Mouse (Mus musculus) heart, embryonic 13.5 days (tissue): ENCODE results near the gene Pycard. TPM values are rescaled to one million over a fixed set of nuclear protein-coding genes. Genes with fewer than 3 reads are reported as not detected.

ENCODE experiments used
- ATAC-seq: fragments of 200-750 bp; cut with Nextera tagmentation; 2 replicates; pipeline ENCODE4 v1.8.0; 2017; ENCODE audit warnings: moderate TSS enrichment; ENCODE audit not compliant: insufficient number of reproducible peaks, low FRiP score, low TSS enrichment; ENCODE audit errors: extremely low read depth
- H3K27ac ChIP-seq: fragments of 300-500 bp; sonication (generic); replicated peaks from 2 replicates; pipeline ENCODE4 v1.5.1; 2015; ENCODE audit warnings: moderate library complexity, mild to moderate bottlenecking, inconsistent platforms
- H3K27me3 ChIP-seq: fragments of 300-500 bp; sonication (generic); replicated peaks from 2 replicates; pipeline ENCODE4 v1.6.1; 2015; ENCODE audit warnings: mild to moderate bottlenecking, inconsistent platforms
- H3K36me3 ChIP-seq: fragments of 300-500 bp; sonication (generic); 2 replicates; pipeline ENCODE4 v1.6.1; 2015; ENCODE audit warnings: mild to moderate bottlenecking, inconsistent platforms
- H3K4me1 ChIP-seq: fragments of 300-500 bp; sonication (generic); 2 replicates; pipeline ENCODE4 v1.6.1; 2015; ENCODE audit warnings: inconsistent platforms
- H3K4me2 ChIP-seq: fragments of 300-500 bp; sonication (generic); 2 replicates; pipeline ENCODE4 v1.6.1; 2015; ENCODE audit warnings: inconsistent platforms, mild to moderate bottlenecking, moderate library complexity
- H3K4me3 ChIP-seq: fragments of 300-500 bp; sonication (generic); 2 replicates; pipeline ENCODE4 v1.5.1; 2015; ENCODE audit warnings: moderate library complexity, mild to moderate bottlenecking, inconsistent platforms
- H3K9ac ChIP-seq: fragments of 300-500 bp; sonication (generic); 2 replicates; pipeline ENCODE4 v1.6.1; 2015; ENCODE audit warnings: inconsistent platforms, mild to moderate bottlenecking, moderate library complexity
- H3K9me3 ChIP-seq: fragments of 300-500 bp; sonication (generic); 2 replicates; pipeline ENCODE4 v1.6.1; 2016; ENCODE audit warnings: inconsistent platforms
- WGBS: fragments of 180-500 bp; shearing (Covaris S2); methylation state at CpG from one replicate; pipeline ENCODE4 v1.1.7; 2015; ENCODE audit warnings: mixed read lengths; 5-methylcytosine and 5-hydroxymethylcytosine counted together
- polyA plus RNA-seq: library from polyadenylated mRNA; unstranded; fragments of >200 nt; fragmentation: Nextera tagmentation; extraction: Ambion mirVana; gene quantifications from 2 replicates; pipeline ENCODE4 v1.2.1, GENCODE M21; 2015

The Pycard gene
- polyA plus RNA-seq, 1 experiment from 2014 or later: 39.1 TPM

DNA sequence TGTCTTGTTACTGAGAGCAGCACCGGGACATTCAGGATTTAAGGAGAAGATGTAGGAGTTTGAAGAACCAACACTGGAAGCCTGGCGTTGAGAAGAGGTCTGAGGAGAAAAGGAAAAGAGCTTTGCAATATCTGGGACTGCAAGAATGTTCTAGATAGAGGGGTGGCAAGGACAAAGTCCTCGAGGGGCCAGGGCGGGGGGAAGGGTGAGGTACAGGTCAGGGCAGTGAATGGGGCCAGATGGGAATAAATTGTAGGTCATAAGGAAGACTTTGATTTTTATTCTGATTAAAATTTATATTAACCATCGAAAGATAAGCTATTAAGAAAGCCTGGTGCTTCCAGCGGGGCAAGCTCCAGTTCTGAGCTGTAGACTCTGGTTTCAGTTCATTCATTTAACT is 9.4 kb upstream of the Pycard start:
- H3K9ac ChIP-seq: no peak overlapping the region

DNA sequence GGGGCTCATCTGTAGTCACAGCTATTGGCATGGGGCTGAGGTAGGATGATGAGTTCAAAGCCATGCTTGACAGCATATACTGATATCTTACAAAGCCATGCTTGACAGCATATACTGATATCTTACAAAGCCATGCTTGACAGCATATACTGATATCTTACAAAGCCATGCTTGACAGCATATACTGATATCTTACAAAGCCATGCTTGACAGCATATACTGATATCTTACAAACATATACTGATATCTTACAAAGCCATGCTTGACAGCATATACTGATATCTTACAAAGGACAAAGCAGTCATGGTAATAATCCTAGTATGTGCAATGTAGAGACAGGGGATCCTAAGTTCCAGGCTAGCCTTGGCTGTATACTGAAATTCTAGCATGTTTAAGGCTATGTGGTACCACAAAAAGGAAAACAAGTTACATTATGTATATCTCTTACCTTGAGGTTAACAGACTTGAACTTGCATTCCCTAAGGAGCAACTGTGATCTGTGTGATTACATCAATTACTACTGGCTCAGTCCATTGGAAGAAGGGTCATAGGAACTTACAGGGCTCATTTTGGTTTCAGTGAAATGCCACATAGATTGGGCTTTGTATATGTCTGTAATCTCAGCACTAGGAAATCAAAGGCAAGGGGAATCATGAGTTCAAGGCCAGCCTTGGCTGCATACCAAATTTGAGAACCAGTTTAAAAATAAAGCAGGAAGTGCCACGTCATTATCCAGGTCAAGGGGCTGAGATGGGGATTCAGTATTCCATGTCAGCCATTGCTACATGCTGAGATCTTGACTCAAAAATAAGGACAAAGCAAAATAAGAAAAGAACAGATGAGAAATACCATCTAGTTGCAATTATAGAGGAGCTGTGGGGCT is 6.6 kb upstream of the Pycard start:
- no peak overlapping the region for H3K4me2 ChIP-seq
- 28% methylated on average over 1 of the region's 1 CpGs for WGBS
- H3K27ac ChIP-seq: no peak overlapping the region
- H3K27me3 ChIP-seq: peaks cover 9% of the 10 kb centered on the region; the same call in 1 of the 2 replicates
- no peak overlapping the region for H3K9ac ChIP-seq
- H3K9me3 ChIP-seq: no peaks in the 10 kb centered on the region
- no peak overlapping the region for H3K4me3 ChIP-seq
- peaks cover 32% of the 10 kb centered on the region for H3K4me1 ChIP-seq
- no peaks in the 10 kb centered on the region for H3K36me3 ChIP-seq
- no peak for ATAC-seq

More for the DNA sequence above, 9.4 kb upstream of the Pycard start:
- peaks cover 33% of the 10 kb centered on the region; the same call in 1 of the 2 replicates for H3K27me3 ChIP-seq
- H3K4me3 ChIP-seq: no peak overlapping the region
- H3K4me1 ChIP-seq: peaks cover 32% of the 10 kb centered on the region
- no peak for ATAC-seq
- H3K36me3 ChIP-seq: no peaks in the 10 kb centered on the region
- peak overlapping the region; percentile 51 for H3K27ac ChIP-seq
- H3K9me3 ChIP-seq: no peaks in the 10 kb centered on the region
- 73% methylated on average over 6 of the region's 6 CpGs for WGBS
- H3K4me2 ChIP-seq: no peak overlapping the region

DNA sequence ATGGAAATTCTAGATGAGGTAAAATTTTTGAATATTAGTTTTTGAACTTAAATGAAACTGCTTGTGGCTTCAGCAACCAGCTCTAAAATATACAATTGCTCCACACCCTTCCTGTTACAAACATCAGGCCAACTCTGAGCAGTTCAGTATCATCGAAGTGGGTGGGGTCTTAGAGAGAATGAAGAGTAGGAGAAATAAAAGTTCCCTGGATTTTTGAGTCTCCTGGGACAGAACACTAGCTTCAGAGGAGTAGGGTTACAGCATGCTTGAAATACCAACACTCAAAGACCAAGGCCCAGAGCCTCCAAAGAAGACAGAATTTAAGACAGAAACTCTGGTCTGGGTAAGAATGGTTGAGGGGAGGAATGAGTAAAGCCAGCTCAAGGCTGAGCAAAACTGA is 5.8 kb upstream of the Pycard start:
- WGBS: 58% methylated on average over 1 of the region's 1 CpGs
- peaks cover 23% of the 10 kb centered on the region for H3K4me1 ChIP-seq
- no peaks in the 10 kb centered on the region for H3K9me3 ChIP-seq

DNA sequence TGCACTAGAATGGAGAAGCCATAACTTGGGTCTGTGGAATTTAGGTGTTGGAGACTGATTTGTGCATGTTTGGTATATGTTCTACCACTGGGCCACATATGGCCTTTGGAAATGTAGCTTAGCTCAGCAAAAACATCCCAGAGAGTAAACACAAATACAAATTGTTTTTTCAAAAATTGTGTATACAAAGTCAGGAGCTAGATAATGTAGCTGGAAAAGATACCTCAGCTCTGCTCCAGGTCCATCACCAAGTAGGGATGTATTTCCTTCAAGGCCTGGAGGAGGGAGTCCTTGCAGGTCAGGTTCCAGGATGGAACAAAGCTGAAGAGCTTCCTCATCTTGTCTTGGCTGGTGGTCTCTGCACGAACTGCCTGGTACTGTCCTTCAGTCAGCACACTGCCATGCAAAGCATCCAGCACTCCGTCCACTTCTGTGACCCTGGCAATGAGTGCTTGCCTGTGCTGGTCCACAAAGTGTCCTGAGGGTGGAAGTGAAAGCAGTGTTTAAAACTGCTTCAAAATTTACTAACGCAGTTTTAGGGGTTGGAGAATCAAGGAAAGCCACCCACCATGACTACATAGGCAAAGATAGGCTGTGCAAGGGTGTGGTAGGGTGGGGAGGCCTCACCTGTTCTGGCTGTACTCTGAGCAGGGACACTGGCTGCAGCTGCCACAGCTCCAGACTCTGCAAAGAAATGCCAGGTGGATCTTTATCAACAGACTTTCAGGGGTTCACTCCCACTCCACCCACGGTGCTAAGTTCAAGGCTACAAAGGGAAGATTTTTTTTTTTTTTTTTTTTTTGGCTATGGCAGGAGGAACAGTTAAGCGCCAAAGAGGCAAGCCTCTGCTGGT is 953 bp downstream of the Pycard start:
- Histone ChIP-seq H3K4me2 (peak overlapping the region; percentile 72), H3K27me3 (no peaks in the 10 kb centered on the region), H3K27ac (peak overlapping the region; percentile 26), H3K36me3 (peaks cover 46% of the 10 kb centered on the region), H3K9ac (peak overlapping the region; percentile 80), H3K9me3 (no peaks in the 10 kb centered on the region), H3K4me1 (peaks cover 23% of the 10 kb centered on the region), H3K4me3 (peak overlapping the region; percentile 53)
- ATAC-seq: no peak
- 33% methylated on average over 5 of the region's 5 CpGs for WGBS

More for the DNA sequence above, 5.8 kb upstream of the Pycard start:
- Histone ChIP-seq H3K27me3 (0 out of 2 replicates have a peak, but pooled peaks cover under 1% of the 10 kb centered on the region), H3K4me2 (no peak overlapping the region), H3K9ac (no peak overlapping the region), H3K4me3 (no peak overlapping the region), H3K36me3 (no peaks in the 10 kb centered on the region), H3K27ac (no peak overlapping the region)
- no peak for ATAC-seq

DNA sequence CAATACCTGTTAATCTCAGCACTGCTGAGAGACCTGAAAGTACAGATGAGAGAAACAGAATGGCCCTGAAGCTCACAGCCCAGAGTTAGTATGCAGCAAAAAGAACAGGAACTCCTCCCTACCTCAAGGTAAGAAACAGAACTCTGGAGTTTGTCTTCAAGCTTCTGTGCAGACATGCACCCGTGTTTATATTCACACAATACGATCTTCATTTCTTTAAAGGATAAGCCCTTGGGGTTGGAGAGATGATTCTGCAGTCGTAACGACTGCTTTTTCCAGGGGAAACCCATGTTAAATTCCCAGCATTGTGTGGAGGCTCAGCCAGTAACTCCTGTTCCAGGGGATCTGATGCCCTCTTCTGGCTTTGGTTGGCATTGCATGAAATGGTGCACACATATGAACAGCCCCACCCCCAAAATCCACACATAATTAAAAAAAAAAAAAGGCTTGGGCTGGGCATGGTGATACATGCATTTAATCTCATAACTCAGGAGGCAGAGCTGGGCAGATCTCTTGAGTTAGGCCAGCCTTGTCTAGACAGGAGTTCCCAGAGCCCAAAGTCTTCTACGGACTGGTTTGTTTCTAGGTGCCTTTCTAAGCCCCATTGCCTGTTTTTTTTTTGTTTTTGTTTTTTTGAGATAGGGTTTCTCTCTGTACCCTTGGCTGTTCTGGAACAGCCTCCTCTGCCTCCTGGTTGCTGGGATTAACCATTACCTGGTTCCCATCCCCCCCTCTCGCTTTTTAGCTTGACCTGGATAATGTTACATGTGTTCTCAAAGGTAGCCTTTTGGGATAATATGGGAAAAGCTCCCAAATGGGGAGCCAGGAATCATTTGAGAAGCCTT is 1.8 kb downstream of the Pycard start:
- no peak for ATAC-seq

DNA sequence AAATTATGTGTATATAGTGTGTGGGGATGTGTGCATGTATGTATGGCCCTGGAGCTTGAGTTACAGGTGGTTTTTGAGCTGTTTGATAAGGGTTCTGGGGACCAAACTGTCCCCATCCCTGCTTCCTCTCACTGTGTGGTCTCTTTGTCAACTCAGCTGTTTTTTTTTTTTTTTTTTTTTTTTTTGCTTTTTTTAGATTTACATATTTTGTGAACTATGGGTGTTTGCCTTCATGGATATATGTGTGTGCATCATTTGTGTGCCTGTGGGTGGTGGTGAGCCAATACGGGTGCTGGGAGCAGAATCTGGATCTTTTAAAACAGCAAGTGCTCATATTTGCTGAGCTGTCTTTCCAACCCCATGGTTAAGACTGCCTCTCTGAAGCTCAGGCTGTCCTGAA is 4.8 kb downstream of the Pycard start:
- Histone ChIP-seq H3K4me3 (no peak overlapping the region), H3K4me1 (peaks cover 23% of the 10 kb centered on the region), H3K36me3 (peaks cover 84% of the 10 kb centered on the region), H3K9ac (no peak overlapping the region), H3K9me3 (no peaks in the 10 kb centered on the region), H3K27ac (no peak overlapping the region), H3K4me2 (no peak overlapping the region), H3K27me3 (no peaks in the 10 kb centered on the region)
- no peak for ATAC-seq
- 83% methylated on average over 1 of the region's 1 CpGs for WGBS

More for the DNA sequence above, 1.8 kb downstream of the Pycard start:
- peak overlapping the region; percentile 72; the same call in 1 of the 2 replicates for H3K4me2 ChIP-seq
- H3K27ac ChIP-seq: no peak overlapping the region
- H3K36me3 ChIP-seq: peaks cover 54% of the 10 kb centered on the region
- no peaks in the 10 kb centered on the region for H3K27me3 ChIP-seq
- H3K9me3 ChIP-seq: no peaks in the 10 kb centered on the region
- H3K4me1 ChIP-seq: peaks cover 23% of the 10 kb centered on the region
- H3K4me3 ChIP-seq: no peak overlapping the region
- 51% methylated on average over 6 of the region's 6 CpGs for WGBS
- H3K9ac ChIP-seq: no peak overlapping the region

DNA sequence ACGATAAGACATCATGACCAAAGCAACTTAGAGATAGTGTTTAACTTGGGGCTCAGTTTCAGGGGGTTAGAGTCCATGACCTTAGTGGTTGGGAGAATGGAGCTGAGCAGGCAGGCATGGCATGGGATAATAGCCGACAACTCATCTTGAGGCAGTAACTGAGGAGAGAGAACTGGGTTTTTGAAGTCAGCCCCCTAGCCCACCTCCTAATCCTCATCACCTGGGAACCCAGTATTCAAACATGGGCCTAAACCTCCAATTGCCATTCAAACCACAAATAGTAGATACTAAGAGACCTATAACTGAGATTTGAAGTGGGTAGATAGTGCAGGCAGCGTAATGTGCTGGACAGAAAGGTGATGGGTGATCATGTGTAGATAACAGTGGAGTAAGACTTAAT is 13.1 kb downstream of the Pycard start:
- peaks cover 99% of the 10 kb centered on the region for H3K36me3 ChIP-seq
- H3K27me3 ChIP-seq: no peaks in the 10 kb centered on the region
- no peak overlapping the region for H3K4me2 ChIP-seq
- H3K9me3 ChIP-seq: no peaks in the 10 kb centered on the region
- no peak overlapping the region for H3K9ac ChIP-seq
- H3K27ac ChIP-seq: no peak overlapping the region
- H3K4me3 ChIP-seq: no peak overlapping the region
- no peak for ATAC-seq
- no peaks in the 10 kb centered on the region for H3K4me1 ChIP-seq
- WGBS: 89% methylated on average over 3 of the region's 3 CpGs

DNA sequence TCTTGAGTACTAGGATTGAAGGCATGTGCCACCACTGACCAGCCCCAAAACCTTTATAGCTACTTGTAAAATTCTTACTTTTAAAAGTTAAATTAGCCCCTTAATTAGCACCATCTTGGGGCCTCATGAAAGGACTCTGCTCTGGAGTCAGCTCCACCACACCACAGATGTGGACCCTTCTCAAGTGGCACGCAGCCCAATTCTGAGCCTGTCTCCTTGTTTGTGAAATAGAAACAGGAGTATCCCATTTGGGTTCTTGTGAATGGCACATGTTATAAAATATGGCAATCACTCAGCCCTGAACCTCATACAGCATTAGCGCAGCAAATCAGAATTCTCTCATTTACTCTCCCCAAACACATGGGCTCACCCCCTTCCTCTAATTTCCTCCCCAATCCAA is 14.8 kb downstream of the Pycard start:
- peaks cover 99% of the 10 kb centered on the region for H3K36me3 ChIP-seq
- H3K4me3 ChIP-seq: no peak overlapping the region
- H3K4me1 ChIP-seq: 0 out of 2 replicates have a peak, but pooled peaks cover 2% of the 10 kb centered on the region
- H3K27ac ChIP-seq: no peak overlapping the region
- H3K27me3 ChIP-seq: no peaks in the 10 kb centered on the region
- 98% methylated on average over 2 of the region's 2 CpGs for WGBS
- H3K4me2 ChIP-seq: no peak overlapping the region
- no peak for ATAC-seq
- no peak overlapping the region for H3K9ac ChIP-seq
- H3K9me3 ChIP-seq: no peaks in the 10 kb centered on the region

DNA sequence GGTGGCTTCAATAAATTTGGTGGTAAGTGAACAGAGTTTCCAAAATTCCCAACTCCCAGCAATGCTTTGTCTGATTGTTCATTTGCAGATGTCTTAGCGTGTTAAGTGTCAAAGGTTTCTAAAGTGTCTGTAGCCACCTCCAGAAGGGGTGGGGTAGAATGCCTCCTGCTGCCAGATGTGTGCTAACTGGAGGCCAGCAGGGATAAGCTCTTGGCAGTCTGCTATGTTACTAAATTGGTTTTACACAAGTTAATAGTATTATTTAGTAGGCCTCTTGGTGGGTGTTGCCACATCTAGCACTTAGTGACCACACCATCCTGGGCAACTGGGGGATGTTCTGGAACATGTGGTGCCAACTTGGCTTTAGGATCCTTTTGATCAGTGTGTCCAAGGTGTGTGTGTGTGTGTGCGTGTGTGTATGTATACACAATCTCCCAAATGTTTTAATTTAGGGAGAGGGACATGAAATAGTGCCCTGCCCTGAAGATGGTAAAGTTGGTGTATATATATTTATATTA is 19.2 kb downstream of the Pycard start:
- Histone ChIP-seq H3K4me3 (no peak overlapping the region), H3K27me3 (no peaks in the 10 kb centered on the region), H3K36me3 (peaks cover 99% of the 10 kb centered on the region), H3K27ac (no peak overlapping the region), H3K9ac (no peak overlapping the region), H3K9me3 (no peaks in the 10 kb centered on the region), H3K4me2 (no peak overlapping the region), H3K4me1 (peaks cover 20% of the 10 kb centered on the region)
- 87% methylated on average over 2 of the region's 2 CpGs for WGBS
- ATAC-seq: no peak

DNA sequence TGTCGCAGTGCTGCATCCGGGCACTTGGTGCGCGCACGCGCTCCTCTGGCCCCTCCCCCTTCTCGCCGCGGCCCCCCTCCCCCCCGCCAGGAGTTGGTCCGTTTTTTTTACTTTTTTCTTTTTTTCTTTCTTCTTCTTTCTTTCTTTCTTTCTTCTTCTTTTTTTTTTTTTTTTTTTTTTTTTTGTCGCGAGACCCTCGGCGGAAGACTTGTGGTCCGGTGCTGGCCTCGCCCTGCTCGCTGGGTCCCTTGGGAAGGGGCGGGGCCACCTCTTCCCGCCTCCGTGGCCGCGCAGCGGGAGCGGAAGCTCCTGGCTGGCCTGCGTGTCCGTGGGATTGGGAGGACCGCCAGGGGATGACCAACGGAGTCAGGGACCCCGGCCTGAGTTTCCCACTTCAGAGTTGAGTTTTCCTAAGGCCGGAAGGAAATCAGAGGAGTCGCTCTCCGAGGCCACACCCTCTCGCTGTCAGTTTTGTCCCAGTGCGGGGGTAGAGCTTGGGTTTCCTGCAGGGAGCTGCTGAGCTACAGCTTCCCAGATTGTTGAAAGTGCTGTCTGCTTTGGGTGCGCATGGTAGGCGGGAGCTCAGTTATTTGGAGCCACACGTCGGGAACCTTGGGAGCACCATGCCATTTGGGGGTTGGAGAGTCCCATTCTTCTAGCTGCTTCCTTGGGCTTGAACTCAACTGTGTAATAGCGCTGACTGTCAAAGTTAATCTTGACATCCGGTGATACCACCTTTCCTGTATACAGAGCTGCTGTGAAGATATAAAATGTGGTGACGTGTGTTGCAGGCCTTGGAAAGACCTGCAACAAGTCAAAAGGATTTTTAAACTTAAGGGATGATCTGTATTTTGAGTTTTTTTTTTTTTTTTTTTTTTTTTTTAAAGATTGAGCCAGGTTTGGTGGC is 25.5 kb downstream of the Pycard start:
- no peaks in the 10 kb centered on the region for H3K9me3 ChIP-seq
- H3K27ac ChIP-seq: peak overlapping the region; percentile 97
- H3K9ac ChIP-seq: peak overlapping the region; percentile 97
- under 1% methylated on average over 42 of the region's 42 CpGs for WGBS
- H3K27me3 ChIP-seq: no peaks in the 10 kb centered on the region
- peak overlapping the region; percentile 85 for H3K4me2 ChIP-seq
- peaks cover 43% of the 10 kb centered on the region for H3K36me3 ChIP-seq
- peak; percentile 49; the same call in 1 of the 2 replicates for ATAC-seq
- H3K4me3 ChIP-seq: peak overlapping the region; percentile 86
- H3K4me1 ChIP-seq: peaks cover 31% of the 10 kb centered on the region
